8 mouse cellular contexts compared by ENCODE assay signal in genomic region chr9:31212500-31213008, GRCm38 (mm10). TPM values are rescaled to one million over a fixed set of nuclear protein-coding genes. Genes with fewer than 3 reads are reported as not detected.
DNase-seq lines count a peak whose midpoint lies in the region; ATAC-seq lines count a peak whose summit lies in the region.

No protein-coding gene starts in this region.

- peak overlapping the region; percentile 74 for H3K27ac ChIP-seq in intestine, embryonic 14.5 days (ENCODE audit: low read depth)
- peak overlapping the region; percentile 75 for H3K27ac ChIP-seq in midbrain, embryonic 11.5 days (ENCODE audit: low read depth, low read length)

- peaks cover 17% of the 10 kb centered on the region for H3K4me1 ChIP-seq in intestine, embryonic 14.5 days (replicated peaks; ENCODE audit: control insufficient read depth, insufficient read depth, low read length)
- peaks cover 22% of the 10 kb centered on the region for H3K4me1 ChIP-seq in midbrain, embryonic 11.5 days (ENCODE audit: control insufficient read depth, insufficient read depth, low read length)

- ATAC-seq in intestine, embryonic 14.5 days (replicated peaks; ENCODE audit: low FRiP score, low TSS enrichment, low read depth): no peak
- ATAC-seq in midbrain, embryonic 11.5 days (ENCODE audit: low FRiP score): no peak

- H3K27me3 ChIP-seq in intestine, embryonic 14.5 days (replicated peaks; ENCODE audit: control insufficient read depth, insufficient read depth, low read length): no peaks in the 10 kb centered on the region
- no peaks in the 10 kb centered on the region for H3K27me3 ChIP-seq in midbrain, embryonic 11.5 days (ENCODE audit: control insufficient read depth, insufficient read depth, low read length)

- H3K36me3 ChIP-seq in intestine, embryonic 14.5 days (ENCODE audit: control insufficient read depth, insufficient read depth, low read length): no peaks in the 10 kb centered on the region
- H3K36me3 ChIP-seq in midbrain, embryonic 11.5 days (ENCODE audit: control insufficient read depth, insufficient read depth, low read length): no peaks in the 10 kb centered on the region

- no peaks in the 10 kb centered on the region for H3K9me3 ChIP-seq in intestine, embryonic 14.5 days (ENCODE audit: control insufficient read depth, low read length)
- H3K9me3 ChIP-seq in midbrain, embryonic 11.5 days (ENCODE audit: control insufficient read depth, low read length): no peaks in the 10 kb centered on the region

- peak overlapping the region; percentile 85 for H3K4me2 ChIP-seq in intestine, embryonic 14.5 days (ENCODE audit: low read length)
- H3K4me2 ChIP-seq in midbrain, embryonic 11.5 days: peak overlapping the region; percentile 77

- H3K9ac ChIP-seq in intestine, embryonic 14.5 days (ENCODE audit: low read length): peak overlapping the region; percentile 58
- H3K9ac ChIP-seq in midbrain, embryonic 11.5 days (ENCODE audit: low read length): peak overlapping the region; percentile 82

- DNase-seq in kidney, adult 18-20 months: peak; percentile 30
- DNase-seq in kidney, postnatal 4 days: no peak
- peak; percentile 28 for DNase-seq in R1 (ENCODE audit: low read depth, low spot score)
- DNase-seq in embryo, embryonic 11.5 days (ENCODE audit: low read depth, low spot score): peak; percentile 32
- DNase-seq in intestine, embryonic 14.5 days (ENCODE audit: low spot score): no peak
- DNase-seq in midbrain, embryonic 11.5 days (ENCODE audit: low spot score, missing footprints): no peak
- DNase-seq in spleen, postnatal 4 days (ENCODE audit: low spot score in 2 of 2): no peak
- DNase-seq in adrenal gland, adult 2 months: no peak

- WGBS in intestine, embryonic 14.5 days: 32% methylated on average over 12 of the region's 12 CpGs
- 29% methylated on average over 12 of the region's 12 CpGs for WGBS in midbrain, embryonic 11.5 days

- peak overlapping the region; percentile 92 for H3K4me3 ChIP-seq in intestine, embryonic 14.5 days (ENCODE audit: low read depth, low read length)
- peak overlapping the region; percentile 98 for H3K4me3 ChIP-seq in midbrain, embryonic 11.5 days (ENCODE audit: low read depth, low read length)

RNA-seq across cellular contexts. Expression of gene Aplp2, which starts 0.9 kb away (rescaled TPM):
- polyA plus RNA-seq in intestine, embryonic 14.5 days (2014; fragmentation: Nextera tagmentation; extraction: Ambion mirVana): 220 and 232 TPM in 2 replicates
- polyA plus RNA-seq in midbrain, embryonic 11.5 days (2014; fragmentation: Nextera tagmentation; extraction: Ambion mirVana): 233 and 256 TPM in 2 replicates
- 100 to 1,000 TPM; 578 to 689 TPM for total RNA-seq in adrenal gland, adult 2 months (2021)
- polyA plus RNA-seq in adrenal gland, adult 2 months (2012; rRNA removed): 376 and 431 TPM in 2 replicates

Comparison
In these comparisons a context has a peak if more than half of its experiments do, and no peak if none do; other contexts are left out.
1. DNase-seq: peak in kidney, adult 18-20 months (single experiment), R1 (single experiment) and embryo, embryonic 11.5 days (single experiment); none in kidney, postnatal 4 days (0 of 2), intestine, embryonic 14.5 days (single experiment), midbrain, embryonic 11.5 days (single experiment), spleen, postnatal 4 days (0 of 2) and adrenal gland, adult 2 months (single experiment).